Mouse (Mus musculus): Measurements from ENCODE around the gene Gm19965.

The Gm19965 gene

GRCm38 (mm10) chr1:116802683-116803082, at the start of gene Gm19965:
Gene Gm19965 (plus strand): TSS chr1:116802983.
- DNase-seq (ENCODE audit: low spot score in 2 of 2), result no peak

DNA sequence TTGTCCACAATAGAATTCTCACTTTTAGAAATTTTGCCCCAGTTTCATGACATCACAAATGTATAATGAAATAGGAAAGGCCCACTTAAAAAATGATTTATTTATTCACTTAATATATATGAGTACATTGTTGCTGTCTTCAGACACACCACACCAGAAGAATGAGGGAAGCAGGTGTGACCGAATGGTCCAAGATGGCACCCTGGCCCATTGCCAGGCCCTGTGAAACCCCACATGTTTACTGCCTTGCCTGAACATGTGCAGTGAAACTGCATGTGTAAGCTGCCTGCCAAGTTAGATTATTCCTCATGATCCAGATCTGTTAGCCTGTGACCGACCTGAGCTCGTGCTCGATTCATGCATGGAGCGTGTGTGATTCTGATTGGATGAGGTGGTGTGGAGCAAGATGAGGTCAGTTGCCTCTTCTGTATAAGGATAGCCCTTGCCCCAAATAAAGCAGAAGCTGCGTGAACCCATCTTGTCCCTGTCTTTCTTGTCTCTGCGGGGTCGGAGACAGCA, 20.3 kb upstream of the Gm19965 start:
- DNase-seq (ENCODE audit: low spot score in 2 of 2), result no peak
